Mouse (Mus musculus) erythroblast, embryonic 14.5 days (primary cell): ENCODE measurements around the gene Rpf1.

Experiments
- GATA1 ChIP-seq: IDR thresholded peaks from 2 replicates; pipeline ENCODE4 v1.6.1; 2012; ENCODE audit warnings: low read length, inconsistent platforms, mixed read lengths
- TAL1 ChIP-seq: IDR thresholded peaks from 3 replicates; pipeline ENCODE4 v1.6.1; 2012; ENCODE audit warnings: low read length, inconsistent platforms, mixed read lengths

- TF ChIP-seq GATA1 (no peak), TAL1 (no peak)
These were observed 13.8 kb upstream of the Rpf1 start for GRCm38 (mm10) chr3:146534986-146535385.
